Mouse (Mus musculus) gastrocnemius, postnatal 10 days (tissue): ENCODE results near the gene Mrpl49. TPM values are rescaled to one million over a fixed set of nuclear protein-coding genes. Genes with fewer than 3 reads are reported as not detected.

Source experiments
- DNase-seq: peaks from one replicate; pipeline ENCODE4 v3.0.0; 2021; ENCODE audit warnings: mixed read lengths
- microRNA-seq, 2 experiments: library from miRNA; unstranded; fragments of <30 nt; microRNA quantifications; one replicate each; pipeline ENCODE4 v1.2.0; 2021
- total RNA-seq, 2 experiments: library from RNA; stranded (reverse); gene quantifications; 2 replicates each; pipeline ENCODE4 v1.2.3; 2021

Mrpl49 gene
- total RNA-seq, 2 experiments from 2014 or later, result 34.1 to 36.3 TPM

DNA sequence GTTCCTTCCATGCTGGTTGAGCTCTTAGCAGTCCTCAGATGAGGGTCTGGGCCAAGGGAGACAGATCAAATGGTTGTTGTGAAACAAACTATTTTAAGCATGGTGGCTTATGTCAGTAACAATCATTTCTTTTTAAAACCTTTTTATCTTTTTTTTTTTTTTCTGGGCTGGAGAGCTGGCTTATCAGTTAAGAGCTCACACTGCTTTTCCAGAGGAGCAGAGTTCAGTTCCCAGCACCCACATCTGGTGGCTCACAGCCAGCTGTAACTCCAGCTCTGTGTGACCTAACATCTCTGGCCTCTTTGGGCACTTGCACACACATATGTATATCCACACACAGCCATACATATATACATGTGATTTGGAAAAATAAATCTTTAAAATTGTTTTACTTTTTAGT is 19.9 kb downstream of the Mrpl49 start:
- no peak for DNase-seq

DNA sequence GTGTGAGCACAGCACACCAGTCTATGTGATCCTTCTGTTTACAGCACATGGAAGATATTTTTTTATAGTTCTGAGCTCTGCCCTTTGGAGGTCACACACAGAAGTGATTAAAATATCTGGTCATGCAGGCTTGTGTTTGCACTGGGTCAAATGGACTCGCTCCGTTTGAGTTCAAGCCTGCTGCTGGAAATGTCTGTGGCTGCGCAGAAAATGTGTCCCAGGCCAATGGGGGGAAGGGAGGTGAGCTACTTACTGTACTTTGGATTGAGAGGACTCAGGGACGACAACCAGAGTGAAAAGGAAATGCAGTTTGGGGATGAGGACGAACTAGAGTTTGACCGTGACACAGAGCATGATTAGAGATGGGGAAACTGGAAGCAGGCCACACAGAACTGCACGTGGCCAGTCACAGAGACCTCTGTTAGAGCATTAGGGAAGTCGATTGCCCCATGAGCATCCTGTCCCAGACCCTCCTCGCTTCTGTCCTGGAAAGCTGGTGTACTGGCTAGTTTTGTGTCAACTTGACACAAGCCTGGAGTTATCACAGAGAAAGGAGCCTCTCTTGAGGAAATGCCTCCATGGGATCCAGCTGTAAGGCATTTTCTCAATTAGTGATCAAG is 21.5 kb downstream of the Mrpl49 start:
- DNase-seq, result no peak

DNA sequence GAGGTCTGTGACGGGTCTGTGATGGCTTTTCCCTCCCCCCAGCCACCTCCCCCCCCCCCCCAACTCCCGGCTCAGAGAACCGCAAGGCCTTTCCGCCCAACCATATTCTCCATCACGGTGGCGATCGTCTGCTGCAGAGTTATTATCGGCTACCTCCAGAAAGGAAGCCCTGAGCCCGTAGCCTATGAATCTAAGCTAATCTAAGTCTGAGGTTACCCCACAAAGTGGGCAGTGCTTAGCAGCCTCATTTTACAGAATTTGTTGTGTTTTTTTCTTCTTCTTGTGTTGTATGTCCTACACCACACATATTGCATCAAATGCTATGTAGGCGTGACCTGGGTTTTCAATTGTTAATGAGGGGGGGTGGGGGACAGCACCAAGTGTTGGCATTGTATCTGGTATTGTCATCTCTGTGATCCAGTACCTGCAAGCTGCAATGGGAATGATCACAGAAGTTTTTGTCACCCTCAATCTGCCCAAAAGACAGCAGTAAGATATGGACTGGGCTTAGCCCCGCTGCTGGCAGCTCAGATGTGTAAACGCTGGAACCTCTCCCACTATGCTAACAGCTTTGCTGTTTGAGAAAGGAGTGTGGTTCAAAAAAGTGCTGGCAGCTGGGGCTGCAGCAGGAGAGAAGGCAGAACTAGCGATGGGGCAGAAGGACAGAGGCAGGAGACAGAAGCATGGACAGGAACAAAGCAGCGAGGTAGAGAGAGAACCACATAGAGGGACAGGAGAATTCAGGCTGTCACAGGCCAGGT is 26.9 kb downstream of the Mrpl49 start:
- no peak for DNase-seq

DNA sequence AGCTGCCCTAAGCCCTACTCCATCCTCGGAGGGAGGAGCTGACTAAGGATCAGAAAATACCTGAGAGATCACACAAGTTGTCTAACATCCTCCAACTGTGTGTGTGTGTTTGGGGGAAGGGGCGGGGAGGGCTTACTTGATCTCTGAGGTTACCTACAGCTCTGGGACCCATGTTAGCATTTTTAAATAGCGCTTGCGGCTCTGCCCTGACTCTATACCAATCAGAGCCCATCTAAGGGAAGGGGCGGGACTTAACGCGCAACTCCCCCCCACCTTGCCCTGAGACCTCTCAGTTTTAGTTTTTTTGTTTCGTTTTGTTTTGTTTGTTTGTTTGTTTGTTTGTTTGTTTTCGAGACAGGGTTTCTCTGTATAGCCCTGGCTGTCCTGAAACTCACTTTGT is 28.2 kb downstream of the Mrpl49 start:
- DNase-seq, result no peak

DNA sequence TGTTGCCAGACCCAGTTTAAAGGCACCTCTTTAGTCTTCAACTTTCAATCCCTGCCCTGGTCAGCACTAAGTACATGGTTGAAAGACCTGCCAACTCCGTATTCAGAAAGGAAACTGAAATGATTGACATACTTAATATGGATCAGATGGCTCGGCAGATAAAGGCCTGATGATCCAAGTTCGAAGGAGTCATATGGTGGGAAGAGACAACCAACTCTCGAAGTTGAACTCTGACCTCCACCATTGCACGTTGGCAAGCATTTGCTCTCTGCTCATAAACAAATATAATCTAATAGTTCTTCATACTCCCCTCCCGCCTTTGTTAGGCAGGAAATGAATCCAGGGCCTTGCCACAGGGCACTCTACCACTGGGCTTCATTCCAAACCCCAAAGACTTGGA is 28.6 kb downstream of the Mrpl49 start:
- DNase-seq, result no peak

DNA sequence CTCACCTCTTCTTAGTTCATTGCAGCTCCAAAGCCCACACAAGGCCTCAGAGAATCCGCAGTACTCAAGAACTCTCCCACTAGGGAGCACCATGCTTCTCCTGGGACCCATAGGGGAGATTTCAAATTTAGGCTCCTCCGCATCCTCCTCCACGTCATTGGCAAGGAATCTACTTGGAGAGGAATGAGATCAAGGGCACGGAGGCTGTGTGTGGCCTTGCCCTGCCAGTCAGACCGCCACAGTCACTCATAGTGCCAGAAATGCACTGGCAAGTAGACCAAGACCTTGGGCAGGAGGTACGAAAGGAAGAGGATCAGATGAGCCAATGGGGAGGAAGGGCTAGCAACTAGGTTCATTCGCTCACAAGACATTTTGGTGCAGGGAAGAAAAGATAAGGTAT is 33.7 kb downstream of the Mrpl49 start:
- no peak for DNase-seq

DNA sequence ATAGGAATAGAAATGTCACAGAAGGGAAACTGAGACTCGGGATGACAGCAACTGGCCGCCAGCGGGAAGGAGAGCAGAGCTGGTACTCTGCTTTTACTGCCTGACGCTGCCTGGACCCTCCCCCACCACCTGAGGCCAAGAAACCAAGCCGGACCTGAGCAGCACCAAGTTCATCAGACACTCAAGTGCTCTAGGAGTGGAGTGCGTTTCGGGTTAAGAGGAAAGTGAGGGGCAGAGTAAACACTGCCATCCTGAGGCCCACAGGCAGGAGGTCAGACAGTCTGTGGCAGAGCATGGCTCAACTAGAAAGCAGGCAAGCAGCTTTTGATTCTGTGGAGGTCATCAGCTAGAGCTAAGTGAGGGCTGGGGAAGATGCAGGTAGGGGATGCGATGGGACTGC is 34.5 kb downstream of the Mrpl49 start:
- no peak for DNase-seq

DNA sequence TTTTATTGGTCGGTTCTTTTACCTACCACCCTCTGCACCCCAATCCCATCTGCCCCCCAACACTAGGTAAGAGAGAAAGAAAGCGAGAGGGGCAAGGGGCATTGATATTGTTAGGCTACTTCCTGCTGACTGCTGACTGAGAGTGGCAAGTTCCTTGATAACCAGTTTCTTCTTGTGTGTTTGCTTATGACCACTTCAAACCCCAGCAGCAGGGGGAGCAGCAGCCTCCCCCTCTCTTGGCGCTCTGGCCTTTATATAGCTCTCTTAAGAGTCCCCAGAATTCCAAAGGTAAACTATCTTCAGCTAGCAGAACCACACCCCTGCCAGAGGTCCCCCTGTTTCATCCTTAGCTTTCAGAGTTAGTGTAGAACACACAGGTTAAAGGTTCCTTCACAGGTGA is 37.3 kb downstream of the Mrpl49 start:
- no peak for DNase-seq

DNA sequence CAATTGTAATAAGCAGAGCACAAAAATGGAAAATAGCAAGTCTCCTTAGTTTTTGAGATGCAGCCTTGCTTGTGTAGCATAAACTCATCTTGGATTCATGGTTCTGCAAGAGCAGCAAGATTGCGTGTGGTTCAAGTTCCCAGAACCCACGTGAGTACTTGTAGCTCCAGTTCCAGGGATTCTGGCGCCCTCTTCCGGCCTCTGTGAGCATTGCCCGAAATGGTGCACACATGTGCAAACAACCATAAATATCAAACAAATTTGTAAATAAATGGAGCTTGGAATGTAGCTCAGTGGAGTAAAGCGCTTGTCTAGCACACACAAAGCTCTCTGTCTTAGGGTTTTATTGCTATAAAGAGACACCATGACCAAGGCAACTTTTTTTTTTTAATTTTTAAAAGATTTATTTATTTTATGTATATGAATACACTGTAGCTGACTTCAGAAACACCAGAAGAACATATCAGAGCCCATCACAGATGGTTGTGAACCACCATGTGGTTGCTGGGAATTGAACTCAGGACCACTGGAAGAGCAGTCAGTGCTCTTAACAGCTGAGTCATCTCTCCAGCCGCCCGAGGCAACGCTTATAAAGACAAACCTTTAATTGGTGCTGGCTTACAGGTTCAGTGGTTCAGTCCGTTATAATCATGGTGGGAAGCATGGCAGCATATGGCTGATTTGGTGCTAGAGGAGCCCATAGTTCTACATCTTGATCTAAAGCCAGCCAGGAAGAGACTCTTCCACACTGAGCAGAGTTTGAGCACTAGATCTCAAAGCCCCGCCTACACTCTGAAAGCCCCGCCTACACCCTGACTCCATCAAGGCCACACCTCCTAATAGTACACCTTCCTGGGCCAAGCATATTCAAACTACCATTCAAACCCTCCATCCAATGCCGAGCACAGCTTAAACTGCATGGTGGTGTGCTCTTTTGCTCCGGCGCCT is 39.2 kb downstream of the Mrpl49 start:
- peak; percentile 89 for DNase-seq

DNA sequence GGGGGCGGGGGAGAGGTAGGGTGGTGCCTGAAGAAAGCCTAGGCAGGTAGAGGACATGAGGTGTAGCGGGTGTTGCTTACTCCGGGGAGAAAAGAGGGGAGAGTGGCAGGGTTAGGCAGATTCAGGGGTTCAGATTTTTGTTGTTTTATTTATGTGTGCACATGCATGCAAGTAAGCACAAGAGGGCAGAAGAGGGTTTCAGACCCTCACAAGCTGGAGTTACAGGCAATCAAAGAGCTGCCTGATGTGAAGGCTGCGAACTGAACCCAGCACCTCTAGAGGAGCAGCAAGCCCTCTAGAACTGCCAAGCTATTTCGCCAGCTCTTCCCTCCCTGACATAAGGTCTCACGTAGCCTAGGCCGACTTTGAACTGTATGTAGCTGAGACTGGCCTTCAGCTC is 41.1 kb downstream of the Mrpl49 start:
- no peak for DNase-seq

DNA sequence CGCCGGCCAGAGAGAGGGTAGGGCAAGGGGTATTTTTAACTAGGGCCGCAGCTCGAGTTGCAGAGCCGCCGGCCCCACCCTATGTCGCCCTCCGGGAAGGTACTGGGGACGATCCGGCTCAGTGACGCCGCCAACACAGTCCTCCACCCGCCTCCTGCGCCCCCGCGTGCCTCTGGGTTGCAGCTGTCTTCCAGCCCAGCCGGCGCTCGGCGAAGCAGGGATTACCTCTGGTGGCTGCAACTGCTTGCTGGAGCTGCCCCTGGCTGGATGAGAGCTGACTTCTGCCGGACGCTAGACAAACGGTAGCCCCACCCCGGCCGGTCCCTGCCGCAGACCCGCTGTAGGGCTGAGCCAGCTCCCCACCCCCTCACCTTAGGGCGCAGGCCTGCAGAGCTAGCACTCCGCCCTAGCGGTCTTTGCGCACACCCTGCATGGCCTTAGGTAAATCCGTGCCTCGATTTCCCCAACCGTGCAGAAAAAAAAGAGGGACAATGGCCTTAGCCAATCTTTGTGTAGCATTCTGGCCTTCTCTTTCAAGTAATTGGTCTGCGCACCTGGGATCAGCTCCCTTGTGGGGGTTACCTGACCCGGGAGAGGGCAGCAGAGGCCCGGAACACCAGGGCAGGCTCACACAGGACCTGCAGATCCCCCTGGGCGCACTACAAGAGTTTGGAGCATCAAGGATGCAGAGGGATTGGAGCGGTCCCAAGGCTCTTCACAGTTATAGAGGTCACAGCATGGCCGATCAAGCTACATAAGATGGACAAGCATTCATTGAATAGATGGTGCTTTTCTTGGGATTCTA is 41.9 kb downstream of the Mrpl49 start, which contains the start of gene Capn1:
Capn1 (minus strand) TSS at position 387 of the 805 bp plus-strand sequence.
- peak; percentile 84 for DNase-seq

DNA sequence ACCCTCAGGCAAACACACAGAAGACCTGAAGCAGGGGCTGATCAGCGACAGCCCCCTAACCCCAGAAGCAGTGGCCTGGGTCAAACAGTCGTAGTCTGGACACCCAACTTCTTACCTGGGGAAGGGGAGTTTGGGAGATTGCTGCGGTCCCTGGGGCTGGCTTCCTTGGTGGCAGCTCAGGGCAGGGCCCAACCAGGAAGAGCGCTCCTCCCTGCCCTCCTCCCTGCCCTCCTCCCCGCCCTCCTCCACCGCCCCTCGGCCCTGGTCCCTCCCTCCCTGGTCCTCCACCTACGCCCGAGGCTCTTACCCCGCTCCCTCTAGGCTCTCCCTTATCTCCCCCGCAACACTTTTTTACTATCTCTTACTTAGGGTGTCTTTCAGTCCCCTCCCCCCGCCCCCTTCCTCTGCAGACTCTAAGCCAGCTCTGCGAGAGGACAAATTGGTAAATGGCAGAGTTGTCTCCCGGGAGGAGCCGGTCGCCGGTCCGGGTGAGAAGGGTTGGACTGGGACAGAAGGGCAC is 42.5 kb downstream of the Mrpl49 start:
- DNase-seq, result peak; percentile 51

DNA sequence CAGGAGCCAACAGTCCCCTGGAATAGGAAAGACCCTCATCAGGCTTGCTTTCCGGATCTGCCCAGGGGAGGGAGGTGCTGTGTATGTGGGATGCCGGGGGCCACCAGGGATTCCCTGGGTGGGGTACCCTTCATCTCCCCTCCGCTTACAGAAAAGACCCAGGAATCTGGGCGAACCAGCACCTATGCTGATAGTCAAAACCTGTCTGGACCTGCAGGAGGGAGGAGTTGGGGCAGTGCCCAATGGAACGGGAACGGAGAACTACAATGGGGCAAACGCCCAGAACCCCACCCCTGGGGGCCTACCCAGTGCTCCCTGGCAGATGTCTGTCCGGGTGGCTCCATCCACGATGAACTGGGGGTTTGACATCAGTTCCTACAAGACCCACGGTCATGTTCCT is 43.9 kb downstream of the Mrpl49 start:
- no peak for DNase-seq

DNA sequence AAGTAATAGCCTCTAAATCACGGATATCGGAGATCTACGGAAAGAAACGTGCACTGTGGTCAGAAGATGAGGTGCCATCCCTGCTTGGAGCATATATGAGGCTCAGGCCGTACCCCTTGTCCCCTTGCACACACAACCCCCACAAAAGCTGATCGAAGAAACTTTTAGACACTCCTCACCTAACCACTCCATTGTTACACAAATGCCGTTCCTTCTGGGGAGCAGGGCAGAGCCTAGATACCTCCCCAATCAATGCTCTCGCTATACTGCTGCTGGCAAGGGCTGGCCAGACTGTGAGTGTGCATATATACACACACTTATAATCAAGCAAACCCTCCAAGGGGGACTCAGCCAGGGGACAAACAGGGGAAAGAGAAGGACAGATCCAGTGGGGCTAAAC is 48.4 kb downstream of the Mrpl49 start:
- DNase-seq, result no peak

DNA sequence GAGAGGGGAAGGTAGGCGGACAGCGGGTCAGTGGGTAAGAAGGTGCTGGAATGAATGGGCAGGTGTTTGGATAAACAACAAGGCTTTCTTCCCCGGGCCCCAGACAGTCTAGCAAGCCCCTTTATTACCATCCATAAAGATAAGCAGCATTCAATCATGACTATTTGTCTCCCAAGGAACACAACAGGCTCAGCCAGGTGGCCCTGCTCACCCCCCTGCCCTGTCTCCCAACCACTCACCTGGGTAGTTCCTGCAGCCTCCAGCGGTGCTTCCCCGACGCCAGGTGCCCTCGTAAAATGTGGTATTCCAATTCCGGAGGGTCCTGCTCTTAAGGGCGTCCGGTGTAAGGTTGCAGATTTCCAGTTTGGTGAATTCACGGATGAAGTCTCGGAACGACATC is 50.6 kb downstream of the Mrpl49 start:
- no peak for DNase-seq

DNA sequence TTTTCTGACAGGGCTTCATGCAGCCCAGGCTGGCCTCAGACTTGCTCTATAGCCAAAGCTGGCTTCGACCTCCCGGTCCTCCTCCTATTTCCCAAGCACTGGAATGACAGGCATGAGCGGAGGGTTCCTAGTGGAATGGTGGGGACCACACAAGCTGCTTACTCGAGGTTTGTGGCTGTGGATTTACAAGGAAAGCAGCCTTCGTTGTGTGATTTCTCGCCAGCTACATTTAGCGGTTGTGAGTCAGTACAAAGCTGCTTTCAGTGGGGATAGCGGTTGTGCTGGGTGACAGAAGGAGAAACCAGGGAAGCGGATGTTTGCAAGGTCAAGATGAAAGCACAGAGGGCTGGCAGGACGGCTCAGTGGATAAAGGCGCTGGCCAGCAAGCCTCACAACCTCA is 52.0 kb downstream of the Mrpl49 start:
- no peak for DNase-seq

Small RNA genes lying within 50 kb of the gene (microRNA-seq; reads per million reads assigned to microRNA genes)
- gene Mir6988, result 0.64 to 0.75 reads per million in 2 experiments

Other genes with a start within 250 kb of the Mrpl49 start
- 10 to 100 TPM in 1 of 2 experiments, 1 to 10 TPM in 1; 7.4 to 10.3 TPM for gene Frmd8, start 182.5 kb downstream of the Mrpl49 start, total RNA-seq
- 1 to 10 TPM; 2.6 to 3.5 TPM for gene Slc25a45, start 180.0 kb downstream of the Mrpl49 start, total RNA-seq
- under 1 TPM; 0.82 to 0.95 TPM for gene Tigd3, start 163.6 kb downstream of the Mrpl49 start, total RNA-seq
- gene Dpf2, start 144.8 kb downstream of the Mrpl49 start, total RNA-seq, result 10 to 100 TPM; 86.8 to 90.9 TPM
- 10 to 100 TPM; 16.6 to 20.9 TPM for gene Cdc42ep2, start 133.0 kb downstream of the Mrpl49 start, total RNA-seq
- gene Pola2, start 93.6 kb downstream of the Mrpl49 start, total RNA-seq, result 10 to 100 TPM; 13.7 to 18.7 TPM
- gene Slc22a20, start 71.6 kb downstream of the Mrpl49 start, total RNA-seq, result not detected
- gene Capn1, start 41.9 kb downstream of the Mrpl49 start, total RNA-seq, result 10 to 100 TPM; 78.1 to 83.8 TPM
- 10 to 100 TPM; 18.4 to 22.1 TPM for gene Syvn1, start 11.2 kb downstream of the Mrpl49 start, total RNA-seq
- 100 to 1,000 TPM; 669 to 708 TPM for gene Fau, start 59 bp upstream of the Mrpl49 start, total RNA-seq
- 10 to 100 TPM; 10.6 to 11.0 TPM for gene Znhit2, start 3.4 kb upstream of the Mrpl49 start, total RNA-seq
- gene Tm7sf2, start 10.6 kb upstream of the Mrpl49 start, total RNA-seq, result 1 to 10 TPM; 4.7 to 5.8 TPM
- gene Vps51, start 19.4 kb upstream of the Mrpl49 start, total RNA-seq, result 10 to 100 TPM; 23.1 to 29.4 TPM
- not detected for gene Tmem262, start 22.2 kb upstream of the Mrpl49 start, total RNA-seq
- gene Gm28374, start 24.5 kb upstream of the Mrpl49 start, total RNA-seq, result not detected
- gene Zfpl1, start 27.2 kb upstream of the Mrpl49 start, total RNA-seq, result 10 to 100 TPM; 18.5 to 20.1 TPM
- gene Cdca5, start 27.2 kb upstream of the Mrpl49 start, total RNA-seq, result 1 to 10 TPM; 3.5 to 4.1 TPM
- gene AC131692.1, start 36.6 kb upstream of the Mrpl49 start, total RNA-seq, result under 1 TPM in 1 of 2 experiments, not detected in 1; 0.59 TPM
- under 1 TPM in 1 of 2 experiments, not detected in 1; 0.09 TPM for gene Naaladl1, start 48.0 kb upstream of the Mrpl49 start, total RNA-seq
- 10 to 100 TPM; 12.4 to 13.9 TPM for gene Sac3d1, start 60.9 kb upstream of the Mrpl49 start, total RNA-seq
- 10 to 100 TPM; 12.0 to 14.6 TPM for gene Snx15, start 70.5 kb upstream of the Mrpl49 start, total RNA-seq
- under 1 TPM; 0.23 to 0.41 TPM for gene Batf2, start 83.2 kb upstream of the Mrpl49 start, total RNA-seq
- gene Arl2, start 83.8 kb upstream of the Mrpl49 start, total RNA-seq, result 10 to 100 TPM; 56.4 to 65.4 TPM
- not detected for gene Majin, start 126.6 kb upstream of the Mrpl49 start, total RNA-seq
- gene Gpha2, start 168.6 kb upstream of the Mrpl49 start, total RNA-seq, result not detected
- gene Ppp2r5b, start 178.1 kb upstream of the Mrpl49 start, total RNA-seq, result 10 to 100 TPM; 24.3 to 25.4 TPM
- gene Atg2a, start 183.9 kb upstream of the Mrpl49 start, total RNA-seq, result 10 to 100 TPM; 13.2 to 15.0 TPM
- 10 to 100 TPM; 54.0 to 64.8 TPM for gene Ehd1, start 218.9 kb upstream of the Mrpl49 start, total RNA-seq
- 1 to 10 TPM; 4.2 to 4.5 TPM for gene Cdc42bpg, start 248.7 kb upstream of the Mrpl49 start, total RNA-seq